Mouse (Mus musculus) spleen, adult 2 months (tissue): ENCODE measurements around the gene Klc2. TPM values are rescaled to one million over a fixed set of nuclear protein-coding genes. Genes with fewer than 3 reads are reported as not detected.

Experiments
- DNase-seq, 2 experiments: peaks; one replicate each; pipeline versions ENCODE4 v3.0.0 to v3.0.0-alpha.2; 2012 to 2021; ENCODE audit warnings: low spot score in 2 of 2, low read depth in 1 of 2
- H3K27ac ChIP-seq: fragments of 200-500 bp; 2 replicates; pipeline ENCODE4 v1.5.1; 2012; ENCODE audit warnings: low read length, inconsistent platforms; ENCODE audit not compliant: insufficient read depth
- H3K27me3 ChIP-seq: fragments of 200-500 bp; 2 replicates; pipeline ENCODE4 v1.6.1; 2012; ENCODE audit warnings: mild to moderate bottlenecking, moderate library complexity, low read length, inconsistent platforms; ENCODE audit not compliant: control insufficient read depth, insufficient read depth
- H3K36me3 ChIP-seq: fragments of 200-500 bp; 2 replicates; pipeline ENCODE4 v1.6.1; 2012; ENCODE audit warnings: mild to moderate bottlenecking, low read length, inconsistent platforms; ENCODE audit not compliant: control insufficient read depth, insufficient read depth
- H3K4me1 ChIP-seq: fragments of 200-500 bp; 2 replicates; pipeline ENCODE4 v1.6.1; 2011; ENCODE audit warnings: inconsistent platforms; ENCODE audit not compliant: control insufficient read depth, insufficient read depth, insufficient read length
- H3K4me3 ChIP-seq: fragments of 200-500 bp; 2 replicates; pipeline ENCODE4 v1.5.1; 2011; ENCODE audit warnings: mild to moderate bottlenecking, inconsistent platforms; ENCODE audit not compliant: insufficient read depth, insufficient read length; ENCODE audit errors: extremely low read depth
- CTCF ChIP-seq: fragments of 200-500 bp; IDR thresholded peaks from 2 replicates; pipeline ENCODE4 v1.5.1; 2011; ENCODE audit warnings: mild to moderate bottlenecking, inconsistent platforms; ENCODE audit not compliant: insufficient read depth, insufficient read length, insufficient replicate concordance; ENCODE audit errors: extremely low read depth
- POLR2A ChIP-seq: fragments of 200-500 bp; IDR thresholded peaks from 2 replicates; pipeline ENCODE4 v1.6.1; 2011; ENCODE audit warnings: low read depth, low read length, inconsistent platforms
- WGBS: fragments of 180-500 bp; shearing (Covaris S2); methylation state at CpG from one replicate; pipeline ENCODE4 v1.1.7; 2018; 5-methylcytosine and 5-hydroxymethylcytosine counted together
- polyA plus RNA-seq: library from polyadenylated mRNA; depleted of rRNA; stranded (reverse); fragments of >200 nt; gene quantifications from 2 replicates; pipeline ENCODE4 v1.2.3, GENCODE M21; 2012

The Klc2 gene
- polyA plus RNA-seq, 1 experiment = 26.8 TPM

DNA sequence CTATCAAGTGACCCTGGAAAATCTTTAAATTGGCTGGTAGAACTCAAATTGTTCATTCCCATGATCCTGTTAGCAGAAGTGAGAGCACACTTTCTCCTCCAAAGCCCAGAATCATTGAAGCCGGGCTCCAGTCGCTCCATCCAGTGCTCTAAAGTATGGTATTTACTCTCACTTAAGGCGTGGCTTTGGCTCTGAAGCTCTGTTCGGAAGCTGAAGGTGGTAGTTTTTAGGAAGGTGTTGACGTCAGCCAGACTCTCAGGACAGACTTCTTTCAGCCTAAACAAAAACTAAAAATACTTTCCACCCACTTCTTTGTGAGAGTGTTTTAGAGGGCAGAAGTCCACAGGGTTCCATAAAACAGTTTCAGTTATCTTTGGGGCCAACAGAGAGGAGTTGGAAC, 44.8 kb downstream of the Klc2 start:
- TF ChIP-seq POLR2A (no peak), CTCF (no peak)
- Histone ChIP-seq H3K4me3 (no peak overlapping the region), H3K27ac (no peak overlapping the region), H3K27me3 (peaks cover 1% of the 10 kb centered on the region; the same call in 1 of the 2 replicates), H3K4me1 (no peaks in the 10 kb centered on the region; the same call in 1 of the 2 replicates), H3K36me3 (no peaks in the 10 kb centered on the region)
- DNase-seq = no peak
- 35% methylated on average over 5 of the region's 5 CpGs for WGBS

- Histone ChIP-seq H3K4me3 (peak overlapping the region; percentile 28; the same call in 1 of the 2 replicates), H3K27ac (no peak overlapping the region), H3K36me3 (no peaks in the 10 kb centered on the region), H3K27me3 (peaks cover 5% of the 10 kb centered on the region), H3K4me1 (peaks cover 4% of the 10 kb centered on the region)
- TF ChIP-seq POLR2A = no peak
- peak; percentile 50; the same call in 1 of the 2 replicates for TF ChIP-seq CTCF
- WGBS = 4% methylated on average over 15 of the region's 15 CpGs
- peak in 1 of 2 experiments; percentile 46 for DNase-seq
Observed at GRCm38 (mm10) chr19:5073028-5073427, 45.3 kb downstream of the Klc2 start.

GRCm38 (mm10) chr19:5072389-5073019, 45.9 kb downstream of the Klc2 start:
- H3K27ac ChIP-seq = no peak overlapping the region
- 11% methylated on average over 20 of the region's 20 CpGs for WGBS
- DNase-seq = no peak
- peaks cover 6% of the 10 kb centered on the region for H3K4me1 ChIP-seq
- H3K27me3 ChIP-seq = peaks cover 10% of the 10 kb centered on the region
- H3K4me3 ChIP-seq = peak overlapping the region; percentile 45
- no peaks in the 10 kb centered on the region for H3K36me3 ChIP-seq
- no peak for TF ChIP-seq CTCF

- WGBS = 11% methylated on average over 40 of the region's 40 CpGs
- Histone ChIP-seq H3K27ac (no peak overlapping the region), H3K27me3 (peaks cover 12% of the 10 kb centered on the region), H3K4me1 (peaks cover 6% of the 10 kb centered on the region), H3K36me3 (no peaks in the 10 kb centered on the region), H3K4me3 (peak overlapping the region; percentile 45)
- TF ChIP-seq POLR2A = no peak
- TF ChIP-seq CTCF = no peak
- DNase-seq = peak in 1 of 2 experiments; percentile 52
Observed at GRCm38 (mm10) chr19:5071545-5072369, 46.6 kb downstream of the Klc2 start.

DNA sequence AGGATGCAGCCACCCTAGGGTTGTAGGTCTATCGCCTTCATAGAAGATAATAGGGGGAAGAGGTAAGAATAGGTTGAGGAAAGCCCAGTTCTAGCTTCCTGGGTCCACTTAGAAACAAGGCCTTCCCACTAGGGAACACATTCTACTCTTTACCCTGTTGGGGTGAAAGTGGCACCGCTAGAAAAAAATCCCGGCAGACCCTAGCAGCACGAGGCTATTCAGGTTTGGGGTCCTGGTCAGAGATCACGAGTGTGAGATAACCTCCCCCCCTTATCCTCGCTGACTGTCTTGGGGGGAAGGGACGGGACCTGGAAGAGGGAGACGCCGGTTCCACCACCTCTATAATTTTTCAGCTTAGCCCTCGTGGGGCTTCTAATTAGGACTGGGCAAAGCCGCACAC, 47.3 kb downstream of the Klc2 start:
- no peak overlapping the region for H3K27ac ChIP-seq
- H3K36me3 ChIP-seq = no peaks in the 10 kb centered on the region
- 61% methylated on average over 11 of the region's 11 CpGs for whole genome bisulfite sequencing
- H3K4me3 ChIP-seq = no peak overlapping the region
- no peak for TF ChIP-seq CTCF
- TF ChIP-seq POLR2A = no peak
- no peak for DNase-seq
- H3K27me3 ChIP-seq = peaks cover 12% of the 10 kb centered on the region
- peaks cover 6% of the 10 kb centered on the region for H3K4me1 ChIP-seq

DNA sequence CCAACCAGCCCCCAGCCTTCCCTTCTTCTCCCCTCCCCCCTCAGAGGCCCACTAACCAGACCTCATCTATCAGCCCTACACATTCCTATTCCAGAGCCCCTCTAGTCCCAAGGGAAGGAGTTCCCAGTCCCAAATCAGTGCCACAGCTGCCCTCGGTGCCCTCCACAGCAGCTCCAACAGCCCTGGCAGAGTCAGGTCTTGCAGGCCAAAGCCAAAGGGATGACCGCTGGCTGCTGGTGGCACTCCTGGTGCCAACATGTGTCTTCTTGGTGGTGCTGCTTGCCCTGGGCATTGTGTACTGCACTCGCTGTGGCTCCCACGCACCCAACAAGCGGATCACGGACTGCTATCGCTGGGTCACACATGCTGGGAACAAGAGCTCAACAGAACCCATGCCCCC, 48.4 kb downstream of the Klc2 start:
- 92% methylated on average over 7 of the region's 7 CpGs for WGBS
- Histone ChIP-seq H3K36me3 (no peaks in the 10 kb centered on the region), H3K4me3 (no peak overlapping the region), H3K27ac (no peak overlapping the region), H3K27me3 (peaks cover 12% of the 10 kb centered on the region), H3K4me1 (peaks cover 6% of the 10 kb centered on the region)
- TF ChIP-seq POLR2A (no peak), CTCF (no peak)
- DNase-seq = no peak
